Mouse (Mus musculus) neutrophil, adult 83 days (primary cell): ENCODE measurements around the gene Kel. TPM values are rescaled to one million over a fixed set of nuclear protein-coding genes. Genes with fewer than 3 reads are reported as not detected.

ENCODE experiments used
- total RNA-seq, 2 experiments: library from RNA; stranded (reverse); gene quantifications; one replicate each; pipeline ENCODE4 v1.2.4; 2023

The Kel gene
- 10 to 100 TPM; 32.9 to 46.7 TPM for total RNA-seq

GRCm38 (mm10) chr6:41704123-41704522, at the start of gene Kel:
Gene Kel, minus strand, starts transcription at chr6:41704339.

GRCm38 (mm10) chr6:41684131-41684530, 20.0 kb downstream of the Kel start, which contains the start of gene Llcfc1:
Gene Llcfc1, plus strand, starts transcription at chr6:41684431.

DNA sequence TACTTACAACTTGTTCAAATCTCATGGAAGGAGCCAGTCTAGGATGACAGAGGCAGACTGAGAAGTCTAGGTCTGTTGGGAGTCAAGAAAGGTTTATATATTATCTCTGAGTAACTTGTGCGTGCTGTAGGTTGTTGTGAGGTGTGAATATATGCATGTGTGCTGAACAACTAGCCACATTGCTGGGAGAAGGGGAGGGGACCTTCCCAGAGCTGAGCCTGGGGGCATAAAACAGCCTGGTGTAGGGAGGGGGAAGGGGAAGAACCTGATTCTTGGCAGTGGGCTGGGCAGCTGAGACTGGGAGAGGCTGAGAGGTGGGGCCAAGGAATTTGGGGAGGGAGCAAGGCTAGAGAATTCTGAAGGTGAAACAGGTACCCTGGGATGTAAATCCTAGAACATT, 23.5 kb downstream of the Kel start, which contains the start of gene Trpv5:
Gene Trpv5 (minus strand): TSS at position 101 of the 400 bp plus-strand sequence.

Other genes starting within 250 kb of the Kel start
- gene Prss1, start 245.4 kb downstream of the Kel start, total RNA-seq, result not detected
- gene Prss2, start 182.6 kb downstream of the Kel start, total RNA-seq, result under 1 TPM in 1 of 2 experiments, not detected in 1; 0.53 TPM
- 1 to 10 TPM in 1 of 2 experiments, under 1 TPM in 1; 0.20 to 1.5 TPM for gene Ephb6, start 98.9 kb downstream of the Kel start, total RNA-seq
- gene Trpv6, start 67.9 kb downstream of the Kel start, total RNA-seq, result not detected
- not detected for gene Trpv5, start 23.6 kb downstream of the Kel start, total RNA-seq
- gene Llcfc1, start 19.9 kb downstream of the Kel start, total RNA-seq, result not detected
- gene Olfr459, start 70.8 kb upstream of the Kel start, total RNA-seq, result not detected
- not detected for gene Pip, start 143.2 kb upstream of the Kel start, total RNA-seq
- not detected for gene Sval2, start 148.7 kb upstream of the Kel start, total RNA-seq
- not detected for gene Sval1, start 247.3 kb upstream of the Kel start, total RNA-seq